Mouse (Mus musculus): Measurements from ENCODE around the gene Vmn1r74. TPM values are rescaled to one million over a fixed set of nuclear protein-coding genes. Genes with fewer than 3 reads are reported as not detected.
"Not testable (repeated sequence)": the region's sequence is repeated elsewhere in the genome, so short reads cannot be mapped to it uniquely, and the experiment has no call there.

The Vmn1r74 gene
- polyA plus RNA-seq (2015; fragmentation: Nextera tagmentation; extraction: Ambion mirVana), result not detected in 2 replicates

GRCm38 (mm10) chr7:11833680-11834079 is at the start of gene Vmn1r74:
Gene Vmn1r74, plus strand, starts transcription at chr7:11833980.
- no peak within 1 kb of the TSS for H3K4me2 ChIP-seq (replicated peaks; ENCODE audit: low read depth, low read length)
- no peak within 1 kb of the TSS for H3K27ac ChIP-seq (ENCODE audit: low read length)
- H3K9me3 ChIP-seq (ENCODE audit: low read length), result peaks cover 11% of the 10 kb centered on the region; the same call in 1 of the 2 replicates
- H3K27me3 ChIP-seq (ENCODE audit: insufficient read depth, low read length), result no peaks in the 10 kb centered on the region
- ATAC-seq (ENCODE audit: low FRiP score, low TSS enrichment), result no peak
- no peak within 1 kb of the TSS for H3K4me3 ChIP-seq (ENCODE audit: low read length)
- 80% methylated on average over 2 of the region's 2 CpGs for WGBS
- no peaks in the 10 kb centered on the region for H3K36me3 ChIP-seq (ENCODE audit: insufficient read depth, low read length)
- H3K9ac ChIP-seq (replicated peaks; ENCODE audit: low read length), result no peak within 1 kb of the TSS
- H3K4me1 ChIP-seq (ENCODE audit: insufficient read depth, low read length), result no peaks in the 10 kb centered on the region

GRCm38 (mm10) chr7:11813751-11814150 is 20.0 kb upstream of the Vmn1r74 start:
- Histone ChIP-seq H3K9ac (replicated peaks; ENCODE audit: low read length) (no peak overlapping the region), H3K4me1 (ENCODE audit: insufficient read depth, low read length) (no peaks in the 10 kb centered on the region), H3K36me3 (ENCODE audit: insufficient read depth, low read length) (no peaks in the 10 kb centered on the region), H3K4me3 (ENCODE audit: low read length) (no peak overlapping the region), H3K27ac (ENCODE audit: low read length) (no peak overlapping the region), H3K4me2 (replicated peaks; ENCODE audit: low read depth, low read length) (no peak overlapping the region), H3K9me3 (ENCODE audit: low read length) (peaks cover 33% of the 10 kb centered on the region), H3K27me3 (ENCODE audit: insufficient read depth, low read length) (no peaks in the 10 kb centered on the region)
- ATAC-seq (ENCODE audit: low FRiP score, low TSS enrichment), result no peak

GRCm38 (mm10) chr7:11822166-11822565 is 11.6 kb upstream of the Vmn1r74 start:
- no peak overlapping the region for H3K27ac ChIP-seq (ENCODE audit: low read length)
- H3K27me3 ChIP-seq (ENCODE audit: insufficient read depth, low read length), result no peaks in the 10 kb centered on the region
- no peak overlapping the region for H3K4me2 ChIP-seq (replicated peaks; ENCODE audit: low read depth, low read length)
- WGBS, result 89% methylated on average over 1 of the region's 1 CpGs
- no peaks in the 10 kb centered on the region for H3K4me1 ChIP-seq (ENCODE audit: insufficient read depth, low read length)
- peaks cover 41% of the 10 kb centered on the region for H3K9me3 ChIP-seq (ENCODE audit: low read length)
- no peak overlapping the region for H3K4me3 ChIP-seq (ENCODE audit: low read length)
- no peak for ATAC-seq (ENCODE audit: low FRiP score, low TSS enrichment)
- H3K9ac ChIP-seq (replicated peaks; ENCODE audit: low read length), result no peak overlapping the region
- H3K36me3 ChIP-seq (ENCODE audit: insufficient read depth, low read length), result no peaks in the 10 kb centered on the region

GRCm38 (mm10) chr7:11823246-11823645 is 10.5 kb upstream of the Vmn1r74 start:
- not testable (repeated sequence) for H3K27ac ChIP-seq (ENCODE audit: low read length); H3K9ac ChIP-seq (replicated peaks; ENCODE audit: low read length); H3K4me2 ChIP-seq (replicated peaks; ENCODE audit: low read depth, low read length); H3K4me3 ChIP-seq (ENCODE audit: low read length); H3K4me1 ChIP-seq (ENCODE audit: insufficient read depth, low read length); ATAC-seq (ENCODE audit: low FRiP score, low TSS enrichment); H3K27me3 ChIP-seq (ENCODE audit: insufficient read depth, low read length); H3K36me3 ChIP-seq (ENCODE audit: insufficient read depth, low read length)
- WGBS, result 87% methylated on average over 9 of the region's 9 CpGs
- H3K9me3 ChIP-seq (ENCODE audit: low read length), result peaks cover 34% of the 10 kb centered on the region

- Histone ChIP-seq H3K9ac (replicated peaks; ENCODE audit: low read length) (no peak within 1 kb of the TSS), H3K9me3 (ENCODE audit: low read length) (peaks cover 8% of the 10 kb centered on the region), H3K4me3 (ENCODE audit: low read length) (no peak within 1 kb of the TSS), H3K4me2 (replicated peaks; ENCODE audit: low read depth, low read length) (no peak within 1 kb of the TSS), H3K36me3 (ENCODE audit: insufficient read depth, low read length) (no peaks in the 10 kb centered on the region), H3K27me3 (ENCODE audit: insufficient read depth, low read length) (no peaks in the 10 kb centered on the region), H3K4me1 (ENCODE audit: insufficient read depth, low read length) (no peaks in the 10 kb centered on the region), H3K27ac (ENCODE audit: low read length) (no peak within 1 kb of the TSS)
- no peak for ATAC-seq (ENCODE audit: low FRiP score, low TSS enrichment)
These were observed 40.5 kb downstream of the Vmn1r74 start, which contains the start of gene Vmn1r75 for GRCm38 (mm10) chr7:11874330-11874729. Gene Vmn1r75, plus strand, starts transcription at chr7:11874630.

Other genes with a start within 250 kb of the Vmn1r74 start
- gene Zscan4-ps3, start 224.7 kb upstream of the Vmn1r74 start, polyA plus RNA-seq (2015; fragmentation: Nextera tagmentation; extraction: Ambion mirVana), result not detected in 2 replicates
- not detected in 2 replicates for gene Vmn1r72, start 153.8 kb upstream of the Vmn1r74 start, polyA plus RNA-seq (2015; fragmentation: Nextera tagmentation; extraction: Ambion mirVana)
- gene Vmn1r73, start 103.7 kb upstream of the Vmn1r74 start, polyA plus RNA-seq (2015; fragmentation: Nextera tagmentation; extraction: Ambion mirVana), result not detected in 2 replicates
- gene Vmn1r75, start 40.6 kb downstream of the Vmn1r74 start, polyA plus RNA-seq (2015; fragmentation: Nextera tagmentation; extraction: Ambion mirVana), result not detected in 2 replicates
- not detected in 2 replicates for gene Vmn1r76, start 104.2 kb downstream of the Vmn1r74 start, polyA plus RNA-seq (2015; fragmentation: Nextera tagmentation; extraction: Ambion mirVana)
- not detected in 2 replicates for gene Vmn1r77, start 202.8 kb downstream of the Vmn1r74 start, polyA plus RNA-seq (2015; fragmentation: Nextera tagmentation; extraction: Ambion mirVana)